Mouse (Mus musculus): ENCODE measurements at regions not wholly inside any gene's neighbourhood (a gene's known extent, or its start where the extent isn't known, plus 50 kb on each side); places are given as distances from the start of the nearest gene placed in this dataset.

DNA sequence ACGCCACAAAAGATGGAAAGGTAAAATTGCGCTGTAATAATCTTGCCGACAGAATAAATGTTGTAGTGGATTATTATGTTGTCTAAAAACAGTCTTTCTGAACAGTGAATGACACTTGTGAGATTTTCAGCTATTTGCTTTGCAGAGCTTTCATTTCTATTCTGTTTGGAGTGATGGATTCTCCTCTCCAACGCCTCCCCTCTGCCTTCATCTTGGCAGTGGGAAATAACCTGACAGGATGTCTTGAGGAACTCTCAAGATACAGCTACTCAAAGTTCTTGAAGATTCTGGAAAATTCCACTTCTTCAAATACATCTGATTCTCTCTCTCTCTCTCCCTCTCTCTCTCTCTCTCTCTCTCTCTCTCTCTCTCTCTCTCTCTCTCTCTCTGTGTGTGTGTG, 89.6 kb upstream of the Dlx2 start:
- intact Hi-C loops (cut with DNase I), result no loop called here
- DNase-seq, result no peak

DNA sequence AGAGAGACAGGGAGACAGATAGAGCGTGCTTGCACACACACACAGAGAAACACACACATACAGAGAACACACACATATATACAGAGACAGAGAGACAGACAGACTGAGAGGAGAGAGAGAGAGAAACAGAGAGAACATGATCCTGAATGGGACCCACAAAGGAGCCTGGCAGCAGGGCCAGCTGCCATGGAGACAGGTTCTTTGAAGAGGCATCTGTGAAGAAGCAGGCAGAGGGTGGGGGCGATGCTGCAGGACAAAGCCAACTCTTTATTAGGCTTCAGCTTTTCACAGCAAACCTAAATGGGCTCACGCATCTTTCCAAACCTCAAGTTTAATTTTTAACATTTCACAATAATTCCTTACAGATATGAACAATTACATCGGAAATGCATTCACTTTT, 90.0 kb upstream of the Dlx2 start:
- intact Hi-C loops (cut with DNase I), result no loop called here
- DNase-seq, result no peak

DNA sequence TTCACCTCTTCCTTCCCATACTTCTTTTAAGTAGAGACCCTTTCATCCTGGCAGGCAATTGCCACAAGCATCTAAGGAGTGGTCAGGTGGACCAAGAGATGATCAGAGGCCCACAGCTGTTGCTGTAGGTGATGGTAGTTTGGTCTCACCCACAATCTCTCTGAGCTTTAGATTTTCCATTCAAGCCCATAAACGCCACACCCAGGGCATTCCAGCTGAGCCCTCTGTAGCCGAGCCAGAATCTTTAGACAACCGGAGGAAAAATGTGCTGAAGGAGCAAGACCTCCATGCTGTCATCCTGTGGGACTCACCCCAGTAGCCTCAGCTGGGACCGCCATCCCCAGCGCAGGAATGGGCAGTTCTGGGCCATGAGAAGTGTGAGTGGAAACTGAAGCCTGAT, 93.7 kb upstream of the Dlx2 start:
- intact Hi-C loops (cut with DNase I), result loop anchor here (2.0 to 5.0 kb wide), 2 partner anchors 13 to 38 kb away; no protein-coding TSS in a partner anchor

DNA sequence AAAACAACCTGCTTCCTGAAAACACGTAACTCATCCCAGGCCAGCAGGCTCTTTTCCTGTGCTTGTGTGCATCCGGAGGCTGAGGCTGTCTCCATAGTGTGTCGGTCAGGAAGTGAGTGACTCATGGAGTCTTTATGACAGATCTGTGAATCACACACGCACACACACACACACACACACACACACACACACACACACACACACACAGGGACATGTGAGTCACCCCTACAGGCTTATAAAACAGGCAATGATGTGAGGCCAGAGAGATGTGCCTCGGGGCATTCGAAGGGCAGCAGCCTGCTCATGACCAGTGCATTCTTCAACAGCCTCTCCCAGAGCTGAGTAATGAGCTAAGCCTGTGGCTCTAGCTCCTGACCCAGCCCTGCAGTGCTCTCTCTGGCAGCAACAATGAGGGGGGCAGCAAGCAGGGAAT, 97.5 kb upstream of the Dlx2 start:
- DNase-seq, result peak; percentile 48 to 50
- intact Hi-C loops (cut with DNase I), result loop anchor here (5.0 kb wide), 1 partner anchor 42 kb away; no protein-coding TSS in a partner anchor

More for the DNA sequence above, 93.7 kb upstream of the Dlx2 start:
- no peak for DNase-seq

DNA sequence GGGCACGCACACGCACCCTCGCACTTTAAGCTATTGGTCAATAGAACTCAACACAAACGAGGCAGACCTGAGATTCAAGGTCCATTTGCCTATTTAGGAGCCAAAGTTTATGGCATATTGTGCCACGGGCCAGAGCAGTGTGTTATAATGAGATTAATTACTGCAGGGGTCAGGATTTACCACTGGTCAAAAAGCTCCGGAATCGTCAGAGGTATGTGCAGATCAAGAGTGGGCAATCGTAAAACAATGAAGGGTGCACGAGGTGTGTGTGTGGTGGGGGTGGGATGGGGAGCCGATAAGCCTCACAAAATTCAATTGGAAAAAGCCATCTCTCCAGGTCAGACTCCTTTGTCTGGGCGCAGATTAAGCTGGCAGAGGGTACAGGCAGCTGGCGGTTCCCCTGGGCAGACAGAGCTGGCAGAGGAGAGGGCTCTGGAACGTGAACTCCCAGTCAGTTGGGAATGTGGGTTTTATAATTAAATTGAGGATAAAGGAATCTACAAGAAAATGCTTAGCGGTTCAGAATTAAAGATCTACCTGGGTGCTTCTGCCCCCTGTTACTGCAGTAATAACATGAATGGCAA, 97.4 kb upstream of the Itga6 start:
- intact Hi-C loops (cut with DNase I), result no loop called here

DNA sequence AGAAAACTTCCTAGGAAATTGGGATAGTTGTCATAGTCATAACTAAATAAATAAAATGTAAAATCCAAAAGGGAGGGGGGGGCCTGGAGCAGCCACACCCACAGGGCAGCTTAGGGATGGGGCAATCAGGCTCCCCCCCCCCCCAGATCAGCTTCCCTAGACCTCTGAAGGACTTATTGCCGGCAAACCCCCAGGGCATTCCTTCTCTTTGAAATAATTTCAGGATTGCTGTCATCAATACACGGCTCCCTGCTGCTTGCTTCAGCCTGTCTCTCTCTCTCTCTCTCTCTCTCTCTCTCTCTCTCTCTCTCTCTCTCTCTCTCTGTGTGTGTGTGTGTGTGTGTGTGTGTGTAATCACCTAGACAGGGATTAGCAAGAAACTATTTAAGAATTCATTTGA, 93.8 kb upstream of the Itga6 start:
- no peak for DNase-seq
- intact Hi-C loops (cut with DNase I), result loop anchor here (2.0 kb wide), 1 partner anchor 161 kb away; no protein-coding TSS in a partner anchor

More for the DNA sequence above, 97.4 kb upstream of the Itga6 start:
- DNase-seq, result no peak

DNA sequence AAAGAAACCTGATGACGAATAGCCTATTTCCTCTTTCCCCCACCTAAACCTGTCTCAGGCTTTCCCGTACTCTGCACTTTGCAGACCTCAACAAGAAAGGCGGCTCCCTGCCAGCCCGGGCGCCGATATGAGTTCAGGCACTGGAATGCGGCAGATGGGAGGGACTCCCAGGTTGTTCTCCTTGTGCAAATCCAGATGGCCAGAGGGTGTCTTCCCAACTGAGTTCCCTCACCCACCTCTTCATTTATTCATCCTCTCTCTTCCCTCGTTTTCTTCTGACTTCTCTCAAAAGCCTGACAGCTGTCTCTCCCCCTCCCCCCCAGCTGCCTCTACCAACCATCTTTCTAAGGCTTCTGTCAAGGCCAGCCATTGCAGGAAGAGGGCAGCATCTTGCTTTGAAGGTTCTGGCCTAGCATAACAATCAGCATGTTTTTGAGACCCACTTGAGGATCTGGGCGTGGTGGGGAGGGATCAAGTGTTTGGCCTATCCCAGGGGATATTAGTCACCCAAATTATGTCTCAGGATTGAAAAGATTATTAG, 93.1 kb upstream of the Itga6 start:
- intact Hi-C loops (cut with DNase I), result loop anchor here (2.0 kb wide), 1 partner anchor 160 kb away; no protein-coding TSS in a partner anchor
- peak; percentile 45 to 54 for DNase-seq

DNA sequence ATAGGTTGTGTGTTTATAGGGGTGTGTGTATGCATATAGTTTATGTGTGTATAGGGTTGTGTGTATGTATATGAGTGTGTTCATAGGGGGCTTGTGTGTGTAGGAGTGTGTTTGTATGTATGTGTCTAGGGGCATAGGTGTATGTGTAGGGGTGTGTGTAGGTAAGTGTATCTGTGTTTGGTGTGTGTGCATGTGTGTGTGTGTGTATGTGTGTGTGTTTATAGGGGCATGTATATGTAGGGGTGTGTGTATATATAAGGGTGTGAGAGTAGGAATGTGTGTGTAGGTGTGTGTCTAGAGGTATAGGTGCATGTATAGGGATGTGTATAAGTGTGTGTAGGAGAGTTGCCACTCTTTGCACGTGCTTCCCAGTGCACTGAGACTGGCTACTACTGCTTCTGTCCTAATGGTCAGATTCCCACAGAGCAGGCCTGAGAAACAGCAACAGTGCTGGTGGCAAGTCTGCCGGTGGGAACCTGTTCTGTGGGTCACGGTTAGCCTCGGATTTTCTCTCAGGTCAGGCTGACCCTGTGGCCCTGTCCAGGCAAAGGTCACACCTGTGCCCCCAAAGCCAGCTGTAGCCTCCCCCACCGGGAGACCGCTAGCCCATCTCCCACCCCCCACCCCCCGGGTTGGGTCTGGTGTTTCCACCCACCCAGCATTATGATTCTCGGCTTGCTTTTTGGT, 90.5 kb upstream of the Itga6 start:
- intact Hi-C loops (cut with DNase I), result no loop called here

DNA sequence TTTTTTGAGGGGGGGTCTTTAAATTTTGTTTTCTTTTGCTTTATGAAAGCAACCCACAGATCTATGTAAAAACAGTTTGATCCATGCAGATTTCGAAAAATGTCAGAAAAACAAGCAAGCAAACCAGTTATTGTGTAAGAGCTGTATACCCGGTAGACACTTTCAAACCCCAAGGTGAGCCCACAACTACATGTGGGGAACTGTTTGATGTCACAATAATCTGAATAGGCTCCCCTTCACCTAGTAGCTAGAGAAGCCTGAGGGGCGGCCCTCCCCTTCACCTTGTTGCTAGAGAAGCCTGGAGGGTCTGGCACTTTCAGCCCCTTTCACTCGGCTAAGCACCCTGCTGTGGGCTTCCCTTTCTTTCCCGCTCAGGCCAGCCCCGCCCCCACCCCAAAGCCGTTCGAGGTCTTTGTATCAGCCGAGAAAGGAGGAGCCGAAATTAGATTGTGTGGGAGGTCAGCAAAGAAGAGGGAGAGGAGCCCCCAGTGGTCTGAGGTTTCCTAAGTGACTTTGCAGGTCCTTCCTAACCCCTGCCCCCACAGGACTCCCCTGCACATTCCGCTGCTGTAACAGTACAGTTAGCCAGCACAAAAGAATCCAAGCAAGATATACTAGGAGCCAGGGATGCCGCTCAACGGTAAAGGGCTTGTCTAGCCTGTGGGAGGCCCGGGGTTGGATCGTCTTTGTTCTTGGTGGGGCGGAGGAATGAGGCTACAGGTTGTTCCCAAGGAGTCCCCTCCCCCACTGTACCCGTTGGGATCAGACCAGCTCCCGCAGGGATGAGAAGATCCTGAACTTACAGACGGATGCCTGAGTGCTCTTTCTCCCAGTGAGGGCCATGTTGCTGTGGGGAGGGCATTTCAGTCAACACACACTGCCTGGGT, 89.7 kb upstream of the Itga6 start:
- intact Hi-C loops (cut with DNase I), result no loop called here
- DNase-seq, result peak; percentile 48 to 55

More for the DNA sequence above, 90.5 kb upstream of the Itga6 start:
- DNase-seq, result no peak

DNA sequence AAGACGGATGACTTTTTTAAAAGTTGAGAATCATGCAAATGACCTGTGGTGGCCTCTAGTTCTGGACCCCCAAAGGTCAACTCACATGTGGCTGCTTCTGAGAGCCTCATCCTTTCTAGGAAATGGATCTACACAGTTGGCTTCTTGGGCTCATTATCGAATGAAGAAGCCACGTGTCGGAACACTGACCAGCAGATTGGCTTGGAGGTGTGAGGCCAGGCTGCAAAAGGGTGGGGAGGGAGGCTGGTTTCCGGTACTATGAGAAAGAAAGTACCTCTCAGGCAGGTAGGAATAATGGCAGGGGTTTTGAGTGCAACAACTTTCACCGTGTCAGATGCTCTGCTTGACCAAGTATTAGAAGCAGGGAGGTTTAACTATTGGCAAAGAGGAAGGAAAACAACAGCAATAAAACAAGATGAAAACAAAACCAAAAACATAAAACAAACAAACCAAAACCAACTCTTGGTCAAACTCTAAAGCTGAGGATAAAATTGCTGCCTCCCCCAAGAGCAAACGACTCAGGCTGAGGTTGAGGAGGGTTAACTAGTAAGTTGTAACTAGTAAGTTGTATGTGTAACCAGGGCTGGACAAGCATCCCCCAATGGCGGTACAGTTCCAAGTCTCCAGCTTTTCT, 88.7 kb upstream of the Itga6 start:
- intact Hi-C loops (cut with DNase I), result no loop called here
- DNase-seq, result no peak

DNA sequence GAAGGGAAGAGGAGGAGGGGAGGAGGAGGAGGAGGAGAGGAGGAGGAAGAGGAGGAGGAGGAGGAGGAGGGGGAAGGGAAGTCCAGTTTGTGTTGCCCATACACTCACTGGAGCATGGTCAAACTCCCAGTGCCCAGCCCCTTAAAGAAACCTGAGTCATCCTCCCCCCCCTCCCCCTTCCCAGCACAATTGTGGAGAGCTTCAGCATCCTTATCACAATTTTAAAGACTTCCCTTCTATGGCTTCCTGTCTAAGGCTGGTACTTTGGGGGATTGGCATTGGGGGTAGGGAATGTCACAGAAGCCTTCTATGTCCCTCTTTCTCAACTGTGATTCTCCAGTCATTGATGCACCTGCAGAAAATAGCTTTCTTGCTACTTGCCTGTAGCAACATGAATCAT, 84.0 kb upstream of the Itga6 start:
- intact Hi-C loops (cut with DNase I), result no loop called here
- no peak for DNase-seq

DNA sequence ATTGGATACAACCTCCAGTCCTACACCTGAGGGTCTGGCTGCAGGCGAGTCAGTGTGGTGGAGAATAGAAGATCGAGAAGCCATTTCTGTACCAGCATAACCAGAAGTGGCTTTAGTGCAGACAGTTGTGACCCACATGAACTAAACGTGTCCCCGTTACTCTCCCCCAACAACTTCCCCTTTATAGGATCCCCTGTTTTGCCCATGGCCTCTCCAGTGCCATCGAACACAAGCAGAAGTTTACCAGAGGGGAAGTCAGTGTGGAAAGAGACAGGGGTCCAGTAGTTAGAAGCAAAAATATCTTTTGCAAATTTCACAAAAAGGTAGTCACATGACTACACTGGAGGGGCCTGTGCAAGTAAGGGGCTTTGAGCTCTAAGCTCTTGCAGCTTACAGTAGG, 83.4 kb upstream of the Itga6 start:
- no peak for DNase-seq
- intact Hi-C loops (cut with DNase I), result no loop called here

DNA sequence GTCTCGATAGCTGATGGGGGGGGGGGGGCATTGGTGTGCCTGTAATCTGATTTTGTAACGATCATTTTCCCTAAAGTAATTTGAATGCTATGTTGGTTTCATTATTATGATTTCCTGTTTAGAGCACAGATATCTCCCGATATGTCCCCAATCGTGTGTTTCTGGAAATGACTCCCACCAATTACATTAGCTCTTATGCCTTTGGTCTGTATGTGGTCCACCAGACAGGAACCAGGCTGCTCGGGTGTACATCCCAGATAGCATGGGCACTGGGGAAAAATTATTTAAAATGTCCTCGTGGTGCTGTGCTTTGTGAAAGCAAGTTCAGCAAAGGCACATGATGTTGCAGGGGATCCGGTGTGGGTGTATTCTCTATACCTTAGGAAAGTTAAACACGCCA, 82.0 kb upstream of the Itga6 start:
- intact Hi-C loops (cut with DNase I), result no loop called here

DNA sequence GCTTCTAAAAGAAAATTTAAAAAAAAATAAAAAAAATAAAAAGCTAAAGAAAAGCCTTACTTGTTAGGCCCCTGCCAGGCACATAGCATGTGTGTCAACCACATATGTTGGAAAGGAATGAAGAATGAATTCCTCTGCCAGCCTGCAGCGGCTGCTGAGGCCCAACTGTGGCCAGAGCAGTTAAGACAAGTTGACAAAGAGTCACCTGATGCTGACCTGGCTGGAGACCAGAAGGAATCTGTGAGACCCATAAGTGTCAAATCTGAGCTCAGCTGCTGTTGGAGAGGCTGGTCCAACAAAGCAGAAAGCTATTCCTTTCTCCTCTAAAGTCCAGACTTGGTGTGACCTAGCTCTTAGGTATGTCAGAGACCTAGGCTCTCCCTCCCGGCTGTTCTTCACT, 78.5 kb upstream of the Itga6 start:
- DNase-seq, result no peak
- intact Hi-C loops (cut with DNase I), result no loop called here

More for the DNA sequence above, 82.0 kb upstream of the Itga6 start:
- no peak for DNase-seq

DNA sequence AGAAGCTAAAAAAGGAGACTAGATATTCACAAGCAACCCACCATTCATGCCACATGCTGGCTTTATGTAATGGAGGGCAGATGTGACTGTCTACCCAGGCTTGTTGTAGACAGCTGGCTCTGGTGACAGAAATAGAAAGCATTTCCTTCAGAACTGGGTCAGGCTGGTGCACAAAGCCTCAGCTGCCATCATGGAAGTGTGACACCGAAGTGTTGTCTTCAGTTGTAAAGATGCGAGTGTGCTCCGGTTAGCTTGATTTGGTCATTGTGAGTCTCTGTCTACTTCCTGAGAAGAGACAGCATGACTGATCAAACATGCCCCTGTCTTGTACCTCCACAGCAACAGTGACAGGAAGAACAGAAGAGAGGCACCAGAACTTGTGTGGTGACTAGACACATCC, 77.7 kb upstream of the Itga6 start:
- no peak for DNase-seq
- intact Hi-C loops (cut with DNase I), result no loop called here

DNA sequence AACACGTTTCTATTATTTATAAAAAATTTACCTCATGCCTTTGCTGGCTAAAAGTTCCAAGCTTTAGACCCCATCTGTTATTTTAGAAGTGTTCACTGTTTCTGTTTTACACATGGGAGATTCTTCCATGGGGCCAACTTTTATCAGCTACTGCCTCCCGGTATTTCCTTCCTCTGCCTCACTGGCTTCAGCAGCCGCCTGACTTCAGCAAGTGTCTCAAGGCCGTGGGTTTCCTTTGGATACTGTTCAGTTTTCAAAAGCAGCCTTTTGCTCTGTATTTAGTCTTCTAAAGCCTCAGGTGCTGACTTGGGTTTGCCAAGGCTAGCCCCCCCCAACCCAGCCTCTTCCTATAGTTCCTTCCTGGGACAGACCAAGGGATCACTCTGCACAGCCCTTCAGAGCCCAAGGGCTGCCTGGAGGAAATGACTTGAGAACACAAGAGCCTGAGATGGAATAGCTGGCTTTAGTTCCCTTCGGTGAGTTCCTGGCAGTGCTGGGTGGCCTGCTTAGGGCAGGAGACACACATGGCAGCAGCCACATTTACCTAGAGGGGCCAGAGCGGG, 75.1 kb upstream of the Itga6 start:
- intact Hi-C loops (cut with DNase I), result loop anchor here (2.0 to 5.0 kb wide), 2 partner anchors 42 to 68 kb away; no protein-coding TSS in a partner anchor
- no peak for DNase-seq

DNA sequence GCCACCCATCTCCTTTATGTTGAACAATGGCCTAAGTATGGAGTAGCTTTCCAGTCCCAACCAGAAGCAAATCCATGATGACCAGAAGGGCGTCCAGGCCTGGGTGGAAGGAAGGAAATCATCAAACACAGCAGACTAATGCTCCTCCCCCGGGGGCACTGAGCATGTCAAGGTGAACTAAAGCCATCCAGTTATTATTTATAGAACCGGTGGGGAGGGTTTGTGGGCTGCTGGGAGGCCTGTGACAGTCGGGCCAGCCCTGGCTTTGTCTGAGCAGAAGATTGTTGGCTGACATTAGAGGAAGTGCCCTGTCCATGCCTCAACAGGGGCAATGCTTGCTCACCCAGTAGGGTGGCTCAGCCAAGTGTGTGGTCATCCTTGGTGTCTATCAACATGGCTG, 74.5 kb upstream of the Itga6 start:
- intact Hi-C loops (cut with DNase I), result loop anchor here (2.0 to 5.0 kb wide), 2 partner anchors 42 to 69 kb away; no protein-coding TSS in a partner anchor
- peak; percentile 49 to 50 for DNase-seq

DNA sequence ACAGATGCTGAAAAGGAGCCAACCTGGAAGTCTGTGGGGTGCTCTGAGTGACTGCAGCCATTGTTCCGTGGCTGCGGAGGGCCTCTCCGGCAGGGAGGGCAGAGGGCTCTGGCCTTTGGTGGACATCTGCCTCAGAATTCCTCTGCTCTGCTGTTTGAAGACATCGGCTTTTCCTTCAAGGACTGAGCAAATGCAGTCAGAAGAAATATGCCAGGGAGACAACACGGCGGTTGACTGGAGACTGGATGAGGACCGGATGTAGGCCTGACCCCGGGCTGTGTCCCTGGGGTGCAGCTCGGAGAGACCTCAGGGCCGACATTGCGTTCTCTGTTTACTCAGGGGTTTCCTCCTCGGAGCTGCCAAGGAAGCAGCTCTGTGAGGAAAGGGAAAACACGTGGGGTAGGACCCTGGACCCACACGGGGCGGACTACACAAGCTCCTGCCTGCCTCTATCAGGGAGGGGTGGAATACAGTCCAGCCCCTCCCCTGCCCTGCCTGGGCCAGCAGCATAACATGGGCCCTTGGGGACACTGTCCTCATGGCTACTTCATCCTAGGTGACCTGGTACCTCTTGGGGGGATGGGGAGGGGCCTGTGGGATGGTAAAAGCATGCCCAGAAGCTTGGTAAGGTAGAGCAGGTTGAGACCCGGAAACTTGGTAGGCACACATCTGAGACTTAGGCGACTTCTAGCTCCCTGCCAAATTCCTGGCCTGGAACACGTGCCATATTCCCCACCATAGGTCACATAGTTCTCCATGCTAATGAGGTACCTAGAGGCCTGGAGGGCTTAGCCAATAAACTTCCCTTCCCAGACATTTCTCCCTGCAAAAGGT, 72.1 kb upstream of the Itga6 start:
- DNase-seq, result peak; percentile 81 to 87
- intact Hi-C loops (cut with DNase I), result loop anchor here (1.0 to 5.0 kb wide), 3 partner anchors 71 to 139 kb away; no protein-coding TSS in a partner anchor

DNA sequence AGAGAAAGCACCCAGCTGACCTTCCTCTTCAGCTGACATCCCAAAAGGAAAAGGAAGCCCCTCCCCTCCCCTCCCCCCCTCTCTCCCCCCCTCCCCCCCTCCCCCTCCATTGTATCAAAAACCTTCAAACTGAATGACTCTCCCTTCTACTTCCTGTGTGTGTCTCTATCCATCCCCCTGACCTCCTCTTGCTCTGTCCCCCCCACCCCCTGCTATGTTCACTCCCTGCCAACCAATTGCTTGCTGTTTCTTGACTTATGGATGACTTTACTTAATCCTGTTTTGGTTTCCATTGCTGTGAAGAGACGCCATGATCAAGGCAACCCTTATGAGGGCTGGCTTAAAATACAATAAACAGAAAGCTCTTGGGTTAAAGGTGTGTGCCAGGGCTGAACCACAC, 64.7 kb upstream of the Itga6 start:
- intact Hi-C loops (cut with DNase I), result no loop called here
- DNase-seq, result no peak

Measured in heart, postnatal 10 days (tissue).